Mouse (Mus musculus) lung, adult 2 months (tissue): ENCODE measurements around the gene S100a11. TPM values are rescaled to one million over a fixed set of nuclear protein-coding genes. Genes with fewer than 3 reads are reported as not detected.

Experiments
- DNase-seq: peaks from one replicate; pipeline ENCODE4 v3.0.0; 2022
- H3K4me1 ChIP-seq: fragments of 200-500 bp; 2 replicates; pipeline ENCODE4 v1.6.1; 2011; ENCODE audit warnings: low read length; ENCODE audit not compliant: control insufficient read depth, insufficient read depth
- H3K4me3 ChIP-seq: fragments of 200-500 bp; replicated peaks from 2 replicates; pipeline ENCODE3; 2011; ENCODE audit warnings: low read depth, mild to moderate bottlenecking, control low read depth, low read length; ENCODE audit errors: extremely low read depth
- CTCF ChIP-seq: fragments of 200-500 bp; IDR thresholded peaks from 2 replicates; pipeline ENCODE4 v1.5.1; 2011; ENCODE audit warnings: mild to moderate bottlenecking, low read length, control low read depth; ENCODE audit not compliant: insufficient read depth
- POLR2A ChIP-seq: fragments of 200-500 bp; IDR thresholded peaks from 2 replicates; pipeline ENCODE4 v1.6.1; 2011; ENCODE audit warnings: low read depth, mild to moderate bottlenecking, control low read depth, low read length, borderline replicate concordance; ENCODE audit errors: extremely low read depth
- WGBS: fragments of 180-500 bp; shearing (Covaris S2); methylation state at CpG from one replicate; pipeline ENCODE4 v1.1.7; 2018; 5-methylcytosine and 5-hydroxymethylcytosine counted together
- polyA plus RNA-seq: library from polyadenylated mRNA; depleted of rRNA; stranded (reverse); fragments of >200 nt; gene quantifications from 2 replicates; pipeline ENCODE4 v1.2.3, GENCODE M21; 2012

The S100a11 gene
- polyA plus RNA-seq, 1 experiment: 357 TPM

- peaks cover 25% of the 10 kb centered on the region for H3K4me1 ChIP-seq
- H3K4me3 ChIP-seq: peak overlapping the region; percentile 77
- WGBS: 0% methylated on average over 2 of the region's 2 CpGs
- DNase-seq: no peak
- TF ChIP-seq CTCF: no peak
Measured at GRCm38 (mm10) chr3:93555878-93556254, 35.6 kb downstream of the S100a11 start.

- DNase-seq: no peak
Measured at GRCm38 (mm10) chr3:93556599-93556998, 36.3 kb downstream of the S100a11 start.

GRCm38 (mm10) chr3:93557471-93557870 is 37.2 kb downstream of the S100a11 start:
- TF ChIP-seq CTCF (no peak), POLR2A (no peak)
- no peak overlapping the region for H3K4me3 ChIP-seq
- WGBS: 41% methylated on average over 4 of the region's 4 CpGs
- DNase-seq: no peak
- H3K4me1 ChIP-seq: peaks cover 23% of the 10 kb centered on the region

More at GRCm38 (mm10) chr3:93556599-93556998, 36.3 kb downstream of the S100a11 start:
- no peak overlapping the region for H3K4me3 ChIP-seq
- TF ChIP-seq CTCF: no peak
- no peak for TF ChIP-seq POLR2A
- WGBS: 0% methylated on average over 1 of the region's 1 CpGs
- peaks cover 25% of the 10 kb centered on the region for H3K4me1 ChIP-seq

GRCm38 (mm10) chr3:93559961-93560360 is 39.7 kb downstream of the S100a11 start:
- WGBS: 62% methylated on average over 6 of the region's 6 CpGs
- TF ChIP-seq CTCF (no peak), POLR2A (no peak)
- DNase-seq: no peak
- peaks cover 14% of the 10 kb centered on the region for H3K4me1 ChIP-seq
- no peak overlapping the region for H3K4me3 ChIP-seq

- 68% methylated on average over 2 of the region's 2 CpGs for WGBS
- TF ChIP-seq POLR2A (no peak), CTCF (no peak)
Measured at GRCm38 (mm10) chr3:93562372-93562771, 42.1 kb downstream of the S100a11 start.

GRCm38 (mm10) chr3:93563216-93563615 is 42.9 kb downstream of the S100a11 start:
- Histone ChIP-seq H3K4me1 (peaks cover 8% of the 10 kb centered on the region), H3K4me3 (no peak overlapping the region)
- 92% methylated on average over 4 of the region's 4 CpGs for WGBS
- TF ChIP-seq CTCF (no peak), POLR2A (no peak)
- no peak for DNase-seq

More at GRCm38 (mm10) chr3:93562372-93562771, 42.1 kb downstream of the S100a11 start:
- no peak for DNase-seq
- Histone ChIP-seq H3K4me3 (no peak overlapping the region), H3K4me1 (peaks cover 10% of the 10 kb centered on the region)

- 91% methylated on average over 3 of the region's 3 CpGs for WGBS
- peaks cover 7% of the 10 kb centered on the region for H3K4me1 ChIP-seq
- DNase-seq: no peak
- H3K4me3 ChIP-seq: no peak overlapping the region
- no peak for TF ChIP-seq CTCF
- no peak for TF ChIP-seq POLR2A
Measured at GRCm38 (mm10) chr3:93566892-93567291, 46.6 kb downstream of the S100a11 start.

- 84% methylated on average over 6 of the region's 6 CpGs for WGBS
- no peak for TF ChIP-seq CTCF
- TF ChIP-seq POLR2A: no peak
- H3K4me1 ChIP-seq: peaks cover 7% of the 10 kb centered on the region
- no peak overlapping the region for H3K4me3 ChIP-seq
- DNase-seq: no peak
Measured at GRCm38 (mm10) chr3:93567721-93568120, 47.4 kb downstream of the S100a11 start.

- 17% methylated on average over 7 of the region's 7 CpGs for WGBS
- no peak overlapping the region for H3K4me3 ChIP-seq
- no peak for DNase-seq
- TF ChIP-seq POLR2A (no peak), CTCF (no peak)
- H3K4me1 ChIP-seq: peaks cover 7% of the 10 kb centered on the region
Measured at GRCm38 (mm10) chr3:93568428-93569040, 48.2 kb downstream of the S100a11 start.

- Histone ChIP-seq H3K4me1 (peaks cover 7% of the 10 kb centered on the region), H3K4me3 (no peak overlapping the region)
- DNase-seq: no peak
- WGBS: 23% methylated on average over 2 of the region's 2 CpGs
- TF ChIP-seq CTCF (no peak), POLR2A (no peak)
Measured at GRCm38 (mm10) chr3:93569046-93569445, 48.8 kb downstream of the S100a11 start.
